In genomic region chr12:99969906-99970305, GRCm38 (mm10) we compare ENCODE assay signal across 30 mouse cellular contexts. TPM values are rescaled to one million over a fixed set of nuclear protein-coding genes. Genes with fewer than 3 reads are reported as not detected.
"Had no signal": no experiment of that assay in that cellular context is flagged by ENCODE, and none has a peak within 500 bp of the region (broad histone marks: within the 10 kb centered on the region; RNA-seq: fewer than 3 reads in every experiment).

No protein-coding gene starts in this region.

- H3K36me3 ChIP-seq: heart, embryonic 12.5 days; heart, embryonic 13.5 days; heart, embryonic 15.5 days; hindbrain, embryonic 10.5 days; hindbrain, embryonic 12.5 days; hindbrain, embryonic 13.5 days; hindbrain, embryonic 15.5 days; intestine, embryonic 15.5 days; kidney, embryonic 15.5 days had no signal

- DNase-seq: heart, adult 2 months; heart, postnatal 14 days; heart, postnatal 36 days; kidney, adult 11 months; kidney, adult 18-20 months; kidney, adult 2 months; kidney, adult 8-10 months; kidney, adult 9 months; kidney, postnatal 10 days; kidney, postnatal 14 days; kidney, postnatal 25 days; kidney, postnatal 36 days; kidney, postnatal 4 days; layer of hippocampus, adult 9-11 months; layer of hippocampus, postnatal 36 days had no signal

- H3K27ac ChIP-seq: heart, adult 2 months; heart, embryonic 13.5 days; heart, embryonic 15.5 days; hindbrain, embryonic 10.5 days; hindbrain, embryonic 12.5 days; hindbrain, embryonic 13.5 days; hindbrain, embryonic 14.5 days; hindbrain, embryonic 15.5 days; hindbrain, postnatal 0 days; intestine, embryonic 15.5 days; kidney, embryonic 15.5 days; kidney, postnatal 0 days; layer of hippocampus, adult 2 months had no signal

- H3K9me3 ChIP-seq: heart, embryonic 15.5 days; hindbrain, embryonic 13.5 days; hindbrain, embryonic 15.5 days; intestine, embryonic 15.5 days; kidney, embryonic 15.5 days had no signal

- H3K4me3 ChIP-seq: heart, adult 2 months; heart, embryonic 12.5 days; heart, embryonic 13.5 days; heart, embryonic 15.5 days; hindbrain, embryonic 10.5 days; hindbrain, embryonic 12.5 days; hindbrain, embryonic 13.5 days; hindbrain, embryonic 15.5 days; intestine, embryonic 15.5 days; kidney, embryonic 15.5 days; layer of hippocampus, adult 2 months had no signal

RNA-seq across cellular contexts. Expression of gene Kcnk13, which starts 5.6 kb away (rescaled TPM):
- total RNA-seq: hematopoietic stem cell, adult 5-6 weeks had no signal
- polyA plus RNA-seq: inflammation-experienced regulatory T-cells, adult 6 months had no signal
